Mouse (Mus musculus): ENCODE data around the gene Kcng4. TPM values are rescaled to one million over a fixed set of nuclear protein-coding genes. Genes with fewer than 3 reads are reported as not detected.

The Kcng4 gene
- 4.1 and 4.4 TPM in 2 replicates for polyA plus RNA-seq (2021; fragmentation: Nextera tagmentation)
- long read RNA-seq, experiment 1, transcript Kcng4-201 (3 exons, 3,806 nt), result major isoform, 13 of 21 reads
- long read RNA-seq, experiment 1, partial matches to known transcripts, result 3 of 21 reads
- long read RNA-seq, experiment 1, other reads (novel, unspliced or antisense), result 5 of 21 reads
- long read RNA-seq, experiment 2, partial matches to known transcripts, result 3 of 5 reads
- long read RNA-seq, experiment 2, other reads (novel, unspliced or antisense), result 0 of 5 reads

GRCm38 (mm10) chr8:119635378-119635777 is at the start of gene Kcng4:
Gene Kcng4, minus strand, starts transcription at chr8:119635680.

GRCm38 (mm10) chr8:119666219-119666951 is 30.9 kb upstream of the Kcng4 start, which contains the start of gene Wfdc1:
Gene Wfdc1, plus strand, starts transcription at chr8:119666365.

GRCm38 (mm10) chr8:119612471-119612870 is 23.0 kb downstream of the Kcng4 start, which contains the start of gene Adad2:
Gene Adad2, plus strand, starts transcription at chr8:119612747.

GRCm38 (mm10) chr8:119604996-119605395 is 30.5 kb downstream of the Kcng4 start, which contains the start of gene Taf1c:
Gene Taf1c, minus strand, starts transcription at chr8:119605222.

GRCm38 (mm10) chr8:119574437-119575365 is 60.8 kb downstream of the Kcng4 start, which contains the start of the genes Hsdl1 and Dnaaf1:
Gene Hsdl1, minus strand, starts transcription at chr8:119575183.
Gene Dnaaf1, plus strand, starts transcription at chr8:119575235.

Other genes starting within 250 kb of the Kcng4 start
- gene Mlycd, start 240.8 kb downstream of the Kcng4 start, polyA plus RNA-seq (2021; fragmentation: Nextera tagmentation), result 5.9 and 34.8 TPM in 2 replicates
- gene Osgin1, start 201.6 kb downstream of the Kcng4 start, polyA plus RNA-seq (2021; fragmentation: Nextera tagmentation), result 0.22 and 0.60 TPM in 2 replicates
- 29.3 and 70.6 TPM in 2 replicates for gene Necab2, start 189.0 kb downstream of the Kcng4 start, polyA plus RNA-seq (2021; fragmentation: Nextera tagmentation)
- gene Slc38a8, start 134.0 kb downstream of the Kcng4 start, polyA plus RNA-seq (2021; fragmentation: Nextera tagmentation), result 0.09 TPM in 1 of 2 replicates, not detected in the other
- 14.2 and 16.5 TPM in 2 replicates for gene Mbtps1, start 76.9 kb downstream of the Kcng4 start, polyA plus RNA-seq (2021; fragmentation: Nextera tagmentation)
- 32.9 and 40.8 TPM in 2 replicates for gene Hsdl1, start 60.5 kb downstream of the Kcng4 start, polyA plus RNA-seq (2021; fragmentation: Nextera tagmentation)
- 0.32 and 0.41 TPM in 2 replicates for gene Dnaaf1, start 60.4 kb downstream of the Kcng4 start, polyA plus RNA-seq (2021; fragmentation: Nextera tagmentation)
- gene Taf1c, start 30.5 kb downstream of the Kcng4 start, polyA plus RNA-seq (2021; fragmentation: Nextera tagmentation), result 3.0 and 3.8 TPM in 2 replicates
- gene Adad2, start 22.9 kb downstream of the Kcng4 start, polyA plus RNA-seq (2021; fragmentation: Nextera tagmentation), result not detected in 2 replicates
- gene Wfdc1, start 30.7 kb upstream of the Kcng4 start, polyA plus RNA-seq (2021; fragmentation: Nextera tagmentation), result 12.0 and 15.7 TPM in 2 replicates
- 0.21 and 0.29 TPM in 2 replicates for gene Atp2c2, start 64.3 kb upstream of the Kcng4 start, polyA plus RNA-seq (2021; fragmentation: Nextera tagmentation)
- gene Tldc1, start 142.7 kb upstream of the Kcng4 start, polyA plus RNA-seq (2021; fragmentation: Nextera tagmentation), result 5.0 and 5.6 TPM in 2 replicates
- gene Cotl1, start 204.9 kb upstream of the Kcng4 start, polyA plus RNA-seq (2021; fragmentation: Nextera tagmentation), result 31.9 and 41.6 TPM in 2 replicates
- gene Klhl36, start 226.6 kb upstream of the Kcng4 start, polyA plus RNA-seq (2021; fragmentation: Nextera tagmentation), result 5.9 and 6.1 TPM in 2 replicates